Mouse (Mus musculus) 3T3-L1 (cell line): ENCODE results near the gene Slc6a21.

Experiments used
- DNase-seq: peaks from one replicate; pipeline ENCODE4 v3.0.0-alpha.2; 2015; ENCODE audit warnings: low read depth, low spot score

Slc6a21 gene

DNA sequence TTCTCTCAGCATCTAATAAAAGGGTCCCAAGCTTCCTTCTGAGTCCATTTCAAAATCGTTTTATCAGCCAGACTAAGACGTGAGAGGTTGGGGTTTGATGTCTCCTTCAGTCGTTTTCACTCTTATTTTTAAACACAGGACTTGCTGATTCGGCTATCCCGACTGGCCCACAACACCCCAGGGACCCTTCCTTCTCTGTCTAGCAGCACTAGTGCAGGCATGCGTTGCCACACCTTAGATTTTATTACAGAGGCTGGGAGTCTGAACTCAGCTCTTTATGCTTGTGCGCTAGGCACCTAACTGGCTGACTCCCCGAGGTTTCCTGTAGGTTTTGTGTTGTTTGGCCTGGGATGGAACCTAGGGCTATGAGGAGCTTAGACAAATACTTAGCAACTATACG is 36.2 kb downstream of the Slc6a21 start:
- DNase-seq = peak; percentile 67

DNA sequence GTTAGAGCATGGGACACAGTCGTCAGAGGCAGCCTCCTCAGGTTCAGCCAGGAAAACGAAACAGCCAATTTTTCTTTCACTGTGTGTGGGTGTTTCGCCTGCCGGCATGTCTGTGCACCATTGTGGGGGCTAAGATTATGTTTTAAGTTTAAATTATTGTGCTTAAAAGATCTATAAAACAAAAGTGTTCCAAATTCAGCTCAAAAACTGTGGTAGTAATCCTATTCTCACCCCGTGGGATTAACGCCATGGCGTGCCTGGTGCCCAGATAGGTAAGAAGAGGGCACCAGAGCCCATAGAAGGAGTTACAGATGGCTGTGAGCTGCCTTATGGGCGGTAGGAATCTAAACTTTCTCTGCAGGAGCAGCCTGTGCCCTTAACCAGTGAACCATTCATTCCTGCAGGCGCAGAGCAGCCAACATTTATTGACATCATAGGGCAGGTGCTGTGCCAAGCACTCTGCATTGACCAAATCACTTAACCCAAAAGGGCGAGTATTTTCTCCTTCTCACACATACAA is 37.9 kb downstream of the Slc6a21 start:
- DNase-seq = no peak

DNA sequence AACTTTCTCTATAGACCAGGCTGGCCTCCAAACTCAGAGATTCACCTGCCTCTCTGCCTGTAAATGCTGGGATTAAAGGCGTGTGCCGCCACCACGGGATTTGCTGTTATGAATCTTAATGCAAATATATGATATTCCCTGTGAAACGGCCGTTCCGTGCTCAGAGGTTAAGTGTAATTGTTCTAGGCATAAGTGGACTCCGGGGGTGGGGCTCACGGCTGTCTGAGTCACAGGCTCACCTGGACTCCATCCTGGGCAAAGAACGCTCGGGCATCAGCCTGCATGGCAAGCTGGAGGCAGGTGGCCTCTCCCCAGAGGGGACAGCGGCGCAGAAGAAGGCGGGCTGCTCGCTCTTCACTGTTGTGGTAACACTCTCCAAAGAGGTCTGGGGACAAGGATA is 39.2 kb downstream of the Slc6a21 start:
- DNase-seq = no peak

DNA sequence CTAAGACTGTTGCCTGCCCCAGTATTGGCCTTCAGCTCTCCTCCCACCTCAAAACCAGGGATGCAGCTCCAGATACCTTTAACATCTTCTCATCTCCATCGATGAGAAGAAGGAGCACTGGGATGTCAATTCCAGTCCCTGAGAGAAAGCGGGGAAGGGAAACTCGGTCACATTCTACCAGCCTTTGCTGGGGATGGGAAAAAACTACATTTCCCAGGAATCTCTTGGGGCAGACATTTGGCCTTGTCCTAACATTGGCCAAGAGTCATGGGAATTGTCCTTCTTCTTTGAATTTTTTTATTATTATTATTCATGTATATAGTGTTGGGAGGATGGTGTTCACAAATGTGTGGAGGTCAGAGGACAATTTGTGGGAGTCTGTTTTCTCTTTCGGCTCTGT is 44.9 kb downstream of the Slc6a21 start:
- DNase-seq = no peak

DNA sequence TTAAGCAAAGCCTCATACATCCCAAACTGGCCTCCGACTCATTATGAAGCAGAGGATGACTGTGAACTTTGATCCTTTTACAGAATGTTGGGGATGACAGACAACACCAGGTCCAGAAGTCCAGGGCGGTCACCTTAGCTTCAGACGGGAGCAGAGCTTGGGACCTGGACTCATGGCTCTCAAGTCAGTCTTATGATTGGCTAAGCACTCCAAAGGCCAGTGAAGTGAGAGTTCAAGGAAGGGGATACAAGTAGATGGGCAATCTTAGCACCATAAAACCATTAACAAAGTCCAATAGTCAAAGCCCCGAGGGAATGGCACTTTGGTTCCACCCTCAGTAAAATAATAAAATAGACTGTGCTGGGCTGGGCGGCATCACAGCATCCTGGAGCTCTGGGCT is 45.8 kb downstream of the Slc6a21 start:
- no peak for DNase-seq

DNA sequence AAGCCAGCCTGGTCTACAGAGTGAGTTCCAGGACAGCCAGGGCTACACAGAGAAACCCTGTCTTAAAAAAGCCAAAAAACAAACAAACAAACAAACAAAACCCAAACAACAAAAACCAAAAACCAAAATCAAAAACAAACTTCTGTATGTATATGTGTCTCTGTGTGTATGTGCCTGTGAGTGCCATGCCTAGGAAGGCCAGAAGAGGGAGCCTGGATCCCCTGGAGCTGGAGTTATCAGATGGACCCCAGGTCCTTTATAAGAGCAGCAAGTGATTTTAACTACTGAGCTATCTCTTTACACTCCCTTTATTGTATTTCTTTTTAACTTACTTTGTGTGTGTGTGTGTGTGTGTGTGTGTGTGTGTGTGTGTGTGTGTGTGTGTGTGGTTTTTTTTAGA is 48.5 kb downstream of the Slc6a21 start:
- no peak for DNase-seq

DNA sequence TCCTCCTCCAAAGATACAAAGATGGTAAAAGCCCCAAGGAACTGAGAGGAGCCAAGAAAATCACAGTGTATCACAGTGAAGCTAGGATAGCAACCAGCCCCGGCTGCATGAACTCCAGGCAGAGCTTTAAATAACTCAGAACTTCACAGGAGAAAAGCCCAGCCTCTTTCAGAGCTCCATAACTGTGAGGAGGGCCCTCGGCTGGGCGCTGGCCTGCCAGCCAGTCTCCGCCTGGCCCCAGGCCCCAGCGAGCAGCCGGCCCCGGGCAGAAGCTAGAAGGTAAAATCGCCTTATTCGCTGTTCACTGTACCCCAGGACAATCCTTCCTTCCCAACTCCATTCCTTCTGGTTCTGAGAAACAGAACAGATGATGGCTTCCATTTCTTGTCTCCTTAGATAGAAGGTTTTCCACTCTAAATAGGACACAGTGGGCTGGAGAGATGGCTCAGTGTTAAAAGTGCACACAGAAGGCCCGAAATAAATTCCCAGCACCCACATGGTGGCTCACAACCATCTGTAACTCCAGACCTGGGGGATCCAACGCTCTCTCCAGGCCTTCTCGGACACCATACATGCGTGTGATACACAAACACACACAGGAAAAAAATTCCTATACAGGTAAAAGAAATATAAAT is 51.6 kb downstream of the Slc6a21 start:
- DNase-seq = no peak

DNA sequence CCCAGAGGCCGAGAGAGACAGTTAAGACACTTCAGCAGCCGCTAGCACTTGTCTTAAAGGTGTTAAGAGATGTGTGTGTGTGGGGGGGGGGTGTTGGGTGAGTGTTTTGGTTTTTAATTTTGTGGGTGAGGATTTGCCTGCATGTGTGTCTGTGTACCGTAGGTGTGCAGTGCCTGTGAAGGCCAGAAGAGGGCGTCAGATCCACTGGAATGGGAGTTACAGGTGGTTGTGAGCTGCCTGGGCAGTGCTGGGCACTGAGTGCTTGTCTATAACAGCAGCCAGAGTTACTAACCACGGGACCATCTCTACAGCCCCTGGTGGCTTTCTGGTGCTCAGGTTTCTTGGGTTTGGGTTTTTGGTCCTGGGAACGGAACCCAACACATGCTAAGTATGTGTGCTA is 54.2 kb downstream of the Slc6a21 start:
- DNase-seq = no peak

DNA sequence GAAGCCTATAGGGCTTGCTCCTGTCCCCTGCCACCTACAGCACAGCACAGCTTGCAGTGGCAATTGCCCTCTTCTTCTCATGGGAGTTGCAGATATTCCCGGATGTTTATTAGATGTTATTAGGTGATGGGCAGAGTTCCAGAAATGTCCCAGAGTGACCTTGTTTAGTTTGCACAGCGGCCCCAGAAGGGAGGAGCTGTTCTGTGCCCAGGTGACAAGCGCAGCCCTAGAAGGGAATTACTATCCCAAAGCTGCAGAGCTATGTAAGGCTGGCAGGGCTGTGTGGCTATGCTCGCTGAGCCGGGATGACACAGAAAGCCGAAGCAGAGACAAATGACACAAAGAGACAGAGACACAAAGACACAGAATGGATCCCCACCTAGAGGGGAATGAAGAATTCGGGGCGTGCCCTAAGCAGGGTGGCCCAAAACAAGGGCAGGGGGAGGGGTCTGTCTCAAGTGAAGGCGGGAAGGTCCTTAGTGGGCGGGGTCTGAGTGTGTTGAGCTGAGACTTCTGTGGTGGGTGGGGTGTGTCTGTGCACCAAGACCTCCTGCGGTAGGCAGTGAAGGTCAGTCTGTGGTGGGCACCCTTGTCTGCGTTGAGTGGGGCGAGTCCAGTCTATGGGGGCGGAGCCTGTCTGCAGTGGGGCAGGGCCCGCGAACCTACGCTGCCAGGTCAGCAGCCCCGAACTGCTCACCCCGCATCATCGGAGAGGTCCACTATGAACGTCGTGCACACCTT is 55.5 kb downstream of the Slc6a21 start:
- DNase-seq = peak; percentile 57

DNA sequence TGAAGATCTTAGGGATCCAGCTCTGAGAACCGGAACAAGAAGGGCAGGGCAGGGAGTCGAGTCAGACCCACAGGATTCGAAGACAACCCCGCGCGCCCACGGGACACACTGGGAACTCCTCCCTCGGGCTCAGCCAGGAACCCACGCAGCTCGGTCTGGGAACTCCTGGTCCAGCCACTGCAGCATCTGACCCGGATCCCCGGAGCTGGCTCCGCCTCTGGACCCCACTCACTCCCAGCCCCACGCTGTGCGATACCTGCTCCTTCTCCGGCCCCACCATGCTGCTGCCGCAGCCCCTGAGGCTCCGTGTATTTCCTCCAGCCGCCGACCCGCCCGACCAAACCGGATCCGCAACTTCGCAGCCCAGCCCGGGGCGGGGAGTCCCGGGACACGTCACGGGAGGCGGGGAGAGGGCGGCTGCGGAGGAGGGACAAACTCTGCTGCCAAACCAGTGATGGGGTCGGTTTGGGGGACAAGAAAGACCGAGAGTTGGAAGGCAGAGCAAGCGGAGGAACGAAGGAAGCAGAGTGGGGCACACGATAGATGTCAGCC is 56.2 kb downstream of the Slc6a21 start, which contains the start of gene Trpm4:
Gene Trpm4, minus strand, starts transcription at position 350 of the 552 bp plus-strand sequence.
- peak; percentile 68 for DNase-seq

DNA sequence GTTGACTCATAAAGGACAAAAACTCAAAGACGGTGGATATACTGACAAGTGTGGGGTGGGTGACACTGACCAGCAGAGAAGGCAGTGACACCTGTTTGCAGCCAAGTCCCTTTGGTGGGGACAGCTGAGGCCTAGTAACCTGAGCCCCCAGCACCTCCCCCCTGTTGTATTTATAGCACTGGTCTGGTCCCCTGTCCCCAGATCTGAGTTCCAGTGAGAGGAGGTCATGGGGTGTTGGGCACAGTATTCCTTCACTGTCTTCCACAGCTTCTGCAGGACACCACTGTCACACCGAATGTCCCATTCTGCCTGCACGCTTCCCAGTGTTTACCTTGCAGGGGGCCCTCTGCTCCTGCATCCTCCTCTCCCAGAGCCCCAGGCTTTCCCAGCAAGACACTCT is 57.3 kb downstream of the Slc6a21 start:
- DNase-seq = no peak

DNA sequence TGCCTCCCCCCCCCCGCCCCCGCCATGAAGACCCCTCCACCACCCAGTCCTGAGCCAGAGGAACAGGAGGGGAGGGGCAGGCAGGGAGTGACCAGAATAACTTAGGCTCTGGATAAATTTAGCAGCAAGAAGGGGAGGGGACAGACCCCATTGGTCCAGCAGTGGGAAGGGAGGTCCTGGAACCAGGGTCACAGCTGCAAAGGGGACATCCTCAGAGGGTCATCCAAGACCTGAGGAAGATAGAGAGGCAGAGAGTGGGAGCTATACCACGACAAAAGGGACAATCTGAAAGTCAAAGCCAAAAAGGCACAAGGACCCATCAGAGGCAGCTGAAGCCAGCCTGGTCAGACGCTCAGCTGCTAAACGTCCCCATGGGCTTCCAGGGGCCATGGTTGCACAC is 57.7 kb downstream of the Slc6a21 start, which contains the start of gene Hrc:
Gene Hrc, plus strand, starts transcription at position 235 of the 400 bp plus-strand sequence.
- DNase-seq = no peak

DNA sequence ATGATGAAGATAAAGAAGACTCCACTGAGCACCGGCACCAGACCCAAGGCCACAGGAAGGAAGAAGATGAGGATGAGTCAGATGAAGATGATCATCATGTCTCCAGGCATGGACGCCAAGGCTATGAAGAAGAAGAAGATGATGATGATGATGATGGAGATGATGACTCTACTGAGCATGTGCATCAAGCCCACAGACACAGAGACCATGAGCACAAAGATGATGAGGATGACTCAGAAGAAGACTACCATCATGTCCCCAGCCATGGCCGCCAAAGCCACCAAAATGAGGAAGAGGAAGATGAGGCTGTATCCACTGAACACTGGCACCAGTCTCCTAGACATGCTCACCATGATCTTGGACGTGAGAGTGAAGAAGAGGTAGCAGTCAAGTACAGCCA is 59.0 kb downstream of the Slc6a21 start:
- DNase-seq = no peak

DNA sequence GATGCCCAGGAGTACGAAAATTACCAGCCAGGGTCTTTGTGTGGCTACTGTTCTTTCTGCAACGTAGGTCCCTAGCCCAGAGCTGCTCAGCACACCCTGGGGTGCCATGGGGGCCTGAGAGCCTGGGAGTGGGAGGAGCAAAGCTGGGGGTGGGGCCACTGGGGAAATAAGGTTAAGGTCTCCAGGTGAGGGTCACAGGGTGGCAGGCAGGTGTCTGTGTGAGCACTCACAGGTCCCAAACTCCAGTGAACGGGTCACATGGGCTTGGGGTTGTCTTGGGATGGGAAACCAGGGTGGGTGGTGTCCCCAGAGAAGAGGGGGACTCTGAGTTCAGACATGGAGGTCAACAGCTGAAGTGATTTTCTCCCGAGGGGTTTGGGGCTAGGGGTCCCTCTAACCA is 60.2 kb downstream of the Slc6a21 start:
- DNase-seq = no peak

DNA sequence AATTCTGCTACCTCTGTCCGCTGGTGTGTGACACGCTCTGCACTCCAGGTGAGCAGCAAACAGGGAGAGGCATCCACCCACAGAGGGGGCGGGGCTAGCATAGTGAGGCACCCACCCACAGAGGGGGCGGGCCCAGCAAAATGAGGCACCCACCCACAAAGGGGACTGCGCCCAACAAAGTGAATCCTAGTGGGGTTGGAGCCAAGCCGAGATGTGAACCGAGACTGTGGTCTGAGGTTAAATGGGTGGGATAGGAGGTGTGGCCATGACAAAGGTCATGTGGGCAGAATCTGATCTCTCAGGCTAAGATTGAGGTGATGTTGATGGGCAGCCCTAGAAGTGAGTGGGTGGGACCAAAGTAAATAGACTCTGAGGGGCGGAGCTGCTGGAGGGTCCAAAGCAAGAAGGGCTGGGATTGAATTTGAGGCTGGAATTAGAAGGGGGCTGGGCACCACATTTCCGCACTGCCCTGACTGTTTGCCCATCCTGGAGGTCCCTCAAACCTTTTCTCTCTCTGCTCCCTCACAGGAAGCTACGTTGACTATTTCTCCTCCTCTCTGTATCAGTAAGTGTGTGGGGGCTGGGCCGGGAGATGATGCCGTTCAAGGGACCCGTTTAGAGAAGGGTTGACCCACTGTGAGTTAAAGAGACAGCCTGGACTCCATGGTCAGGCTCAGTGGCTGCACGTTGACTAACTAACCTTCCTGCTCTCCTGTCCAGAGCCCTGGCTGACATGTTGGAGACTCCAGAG is 61.0 kb downstream of the Slc6a21 start:
- no peak for DNase-seq
